Mouse (Mus musculus) heart, postnatal 0 days (tissue): Measurements from ENCODE around the gene S100a1.

ENCODE experiments used
- CTCF ChIP-seq: IDR thresholded peaks from 2 replicates; pipeline ENCODE4 v1.5.1; 2016; ENCODE audit warnings: antibody characterized with exemption, control low read depth, low read depth
- EP300 ChIP-seq: IDR thresholded peaks from 2 replicates; pipeline ENCODE4 v1.6.1; 2016; ENCODE audit warnings: antibody characterized with exemption, low read depth

DNA sequence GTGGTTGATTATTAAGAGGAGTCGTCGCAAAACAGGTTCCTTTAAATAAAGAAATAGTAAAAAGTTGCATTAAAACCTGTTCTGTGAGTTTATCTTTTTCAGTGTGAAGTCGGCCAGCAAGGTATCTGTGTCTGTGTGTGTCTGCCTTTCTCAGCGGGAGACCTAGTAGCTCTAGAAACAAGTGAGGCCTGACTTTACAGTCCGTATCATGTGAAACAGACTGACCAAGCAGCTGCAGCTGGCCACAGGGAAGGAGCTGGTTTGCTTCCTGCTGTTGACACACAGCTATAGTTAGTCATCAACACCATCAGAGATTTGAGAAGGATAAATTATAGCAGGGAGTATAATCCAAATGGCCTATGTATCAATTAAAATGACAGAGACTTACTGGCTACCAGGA, 17.5 kb upstream of the S100a1 start:
- TF ChIP-seq CTCF (no peak), EP300 (no peak)
